Mouse (Mus musculus): Measurements from ENCODE around the gene Noc3l. TPM values are rescaled to one million over a fixed set of nuclear protein-coding genes. Genes with fewer than 3 reads are reported as not detected.
A peak's percentile ranks its signal among the peaks of the same experiment; 100 is the strongest.

The Noc3l gene
- 4.7 and 4.8 TPM in 2 replicates for polyA plus RNA-seq (2015; fragmentation: Nextera tagmentation; extraction: Ambion mirVana)

DNA sequence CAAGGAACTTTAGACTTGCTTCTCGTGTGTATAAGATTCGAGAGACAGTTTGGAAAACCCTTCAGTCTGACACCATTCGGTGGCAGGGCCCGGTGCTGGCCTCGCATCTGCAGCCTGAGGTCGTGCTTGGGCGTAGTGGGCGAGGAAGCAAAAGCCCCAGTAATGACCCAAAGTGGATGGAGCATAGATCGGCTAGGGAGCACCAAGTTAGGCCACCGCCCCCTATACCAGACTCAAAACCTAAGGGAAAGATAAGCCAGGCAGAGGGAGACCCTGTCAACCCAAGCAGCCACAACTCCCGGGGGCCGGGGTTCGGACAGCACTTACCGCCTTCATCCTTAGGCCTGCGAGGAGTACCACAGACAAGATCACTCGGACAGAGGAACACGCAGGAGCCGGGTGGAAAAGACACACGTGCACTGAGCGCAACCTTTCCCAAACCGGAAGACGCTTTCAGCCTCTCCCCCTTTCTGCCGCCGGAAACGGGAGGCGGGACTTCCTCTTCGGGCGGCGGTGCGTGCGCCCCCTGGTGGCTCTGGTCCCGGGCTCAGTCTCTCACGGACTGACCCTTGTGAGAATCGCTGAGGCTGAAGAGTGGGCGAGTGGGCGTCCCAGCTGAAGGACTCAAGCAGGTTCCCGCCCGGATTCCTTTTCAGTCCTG lies at the start of gene Noc3l:
Gene Noc3l (minus strand): TSS at position 472 of the 661 bp plus-strand sequence.
- WGBS: under 1% methylated on average over 38 of the region's 38 CpGs
- Histone ChIP-seq H3K4me2 (ENCODE audit: low read length) (peak within 1 kb of the TSS; percentile 81), H3K27ac (peak within 1 kb of the TSS; percentile 13; the same call in 1 of the 2 replicates)

DNA sequence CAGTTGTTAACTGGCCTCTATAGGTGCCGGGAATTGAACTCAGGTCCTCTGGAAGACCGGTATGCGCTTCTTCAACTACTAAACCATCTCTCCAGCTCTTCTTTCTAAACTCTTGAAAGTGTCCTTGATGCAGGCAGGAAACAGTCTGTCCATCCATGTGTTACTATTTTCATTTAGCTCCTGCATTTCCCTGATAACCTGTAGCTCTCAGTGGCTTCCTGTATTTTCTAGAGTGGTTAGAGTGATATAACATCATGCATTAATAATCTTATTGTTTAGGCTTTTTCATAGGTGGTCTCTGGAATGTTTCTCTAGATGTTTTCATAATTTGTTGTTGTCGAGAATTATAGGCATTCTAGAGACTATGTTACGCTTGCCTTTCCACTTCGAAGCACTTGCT lies 43.5 kb upstream of the Noc3l start:
- no peak overlapping the region for H3K9ac ChIP-seq (ENCODE audit: low read depth, low read length)
- no peak for ATAC-seq (replicated peaks; ENCODE audit: low FRiP score, low read depth)

More for the DNA sequence above, at the start of gene Noc3l:
- H3K9ac ChIP-seq (ENCODE audit: low read depth, low read length): peak within 1 kb of the TSS; percentile 71
- peak; percentile 94 for ATAC-seq (replicated peaks; ENCODE audit: low FRiP score, low read depth)
- H3K9me3 ChIP-seq (replicated peaks; ENCODE audit: low read length): no peaks in the 10 kb centered on the region
- peak within 1 kb of the TSS; percentile 71 for H3K4me3 ChIP-seq (replicated peaks; ENCODE audit: low read depth, low read length)
- TF ChIP-seq CTCF (IDR thresholded peaks at IDR 0.05; ENCODE audit: low read depth): peak; percentile 99
- peaks cover 13% of the 10 kb centered on the region for H3K36me3 ChIP-seq (ENCODE audit: insufficient read depth, low read length)
- no peaks in the 10 kb centered on the region for H3K4me1 ChIP-seq (replicated peaks; ENCODE audit: insufficient read depth, low read length)
- no peaks in the 10 kb centered on the region for H3K27me3 ChIP-seq (ENCODE audit: insufficient read depth, low read length)
- peak; percentile 94 for DNase-seq (ENCODE audit: low spot score)

DNA sequence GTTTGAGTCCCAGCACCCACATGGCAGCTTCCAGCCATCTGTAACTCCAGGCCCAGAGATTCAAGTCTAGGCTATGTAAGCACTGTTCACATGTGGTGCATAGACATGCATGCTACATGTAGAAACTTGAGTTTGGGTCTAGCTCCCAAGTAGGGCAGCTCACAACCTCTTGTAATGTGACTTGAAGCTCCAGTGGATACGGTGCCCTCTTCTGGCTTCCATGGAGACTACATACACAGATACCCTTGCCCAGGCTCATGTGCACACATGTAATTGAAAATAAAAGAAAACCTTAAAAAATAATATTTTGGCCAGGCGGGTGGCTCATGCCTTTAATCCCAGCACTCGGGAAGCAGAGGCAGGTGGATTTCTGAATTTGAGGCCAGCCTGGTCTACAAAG lies 39.2 kb upstream of the Noc3l start:
- 95% methylated on average over 3 of the region's 3 CpGs for WGBS
- no peak for ATAC-seq (replicated peaks; ENCODE audit: low FRiP score, low read depth)
- TF ChIP-seq CTCF (IDR thresholded peaks at IDR 0.05; ENCODE audit: low read depth): 0 out of 2 replicates have a peak, but pooled peaks have one; percentile 4
- no peak overlapping the region for H3K4me2 ChIP-seq (ENCODE audit: low read length)
- no peaks in the 10 kb centered on the region for H3K27me3 ChIP-seq (ENCODE audit: insufficient read depth, low read length)
- H3K4me3 ChIP-seq (replicated peaks; ENCODE audit: low read depth, low read length): no peak overlapping the region
- no peak overlapping the region for H3K9ac ChIP-seq (ENCODE audit: low read depth, low read length)
- H3K36me3 ChIP-seq (ENCODE audit: insufficient read depth, low read length): 0 out of 2 replicates have a peak, but pooled peaks cover 2% of the 10 kb centered on the region
- H3K9me3 ChIP-seq (replicated peaks; ENCODE audit: low read length): no peaks in the 10 kb centered on the region
- no peak overlapping the region for H3K27ac ChIP-seq
- no peaks in the 10 kb centered on the region for H3K4me1 ChIP-seq (replicated peaks; ENCODE audit: insufficient read depth, low read length)
- DNase-seq (ENCODE audit: low spot score): no peak

More for the DNA sequence above, 43.5 kb upstream of the Noc3l start:
- no peaks in the 10 kb centered on the region for H3K9me3 ChIP-seq (replicated peaks; ENCODE audit: low read length)
- H3K4me1 ChIP-seq (replicated peaks; ENCODE audit: insufficient read depth, low read length): no peaks in the 10 kb centered on the region
- no peak overlapping the region for H3K4me2 ChIP-seq (ENCODE audit: low read length)
- 89% methylated on average over 6 of the region's 6 CpGs for WGBS
- 0 out of 2 replicates have a peak, but pooled peaks cover 2% of the 10 kb centered on the region for H3K36me3 ChIP-seq (ENCODE audit: insufficient read depth, low read length)
- DNase-seq (ENCODE audit: low spot score): no peak
- no peak for TF ChIP-seq CTCF (IDR thresholded peaks at IDR 0.05; ENCODE audit: low read depth)
- H3K4me3 ChIP-seq (replicated peaks; ENCODE audit: low read depth, low read length): no peak overlapping the region
- H3K27ac ChIP-seq: no peak overlapping the region
- no peaks in the 10 kb centered on the region for H3K27me3 ChIP-seq (ENCODE audit: insufficient read depth, low read length)

DNA sequence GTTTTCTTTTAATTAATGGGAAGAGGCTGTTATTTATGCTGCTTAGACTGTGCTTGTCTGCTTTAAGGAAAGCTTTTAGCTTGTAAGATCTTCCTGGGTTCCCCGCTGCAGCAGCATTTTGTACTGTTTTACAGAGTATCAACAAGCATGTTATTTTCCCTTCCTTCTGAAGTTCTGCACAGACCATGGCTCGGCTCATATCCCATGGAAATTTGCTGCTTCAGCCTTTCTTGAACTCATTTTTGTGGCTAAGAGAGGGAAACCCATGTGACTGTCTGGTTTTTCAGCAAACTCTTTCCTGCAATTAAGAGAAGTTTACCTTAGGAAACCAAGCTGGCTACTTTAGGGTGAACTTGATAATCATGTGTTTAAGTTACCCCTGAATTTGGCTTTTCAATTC lies 27.3 kb upstream of the Noc3l start:
- no peak for ATAC-seq (replicated peaks; ENCODE audit: low FRiP score, low read depth)
- no peaks in the 10 kb centered on the region for H3K4me1 ChIP-seq (replicated peaks; ENCODE audit: insufficient read depth, low read length)
- H3K9me3 ChIP-seq (replicated peaks; ENCODE audit: low read length): no peaks in the 10 kb centered on the region
- peak; percentile 14 for DNase-seq (ENCODE audit: low spot score)
- no peak overlapping the region for H3K4me2 ChIP-seq (ENCODE audit: low read length)
- H3K4me3 ChIP-seq (replicated peaks; ENCODE audit: low read depth, low read length): no peak overlapping the region
- no peak overlapping the region for H3K9ac ChIP-seq (ENCODE audit: low read depth, low read length)
- TF ChIP-seq CTCF (IDR thresholded peaks at IDR 0.05; ENCODE audit: low read depth): no peak
- H3K27me3 ChIP-seq (ENCODE audit: insufficient read depth, low read length): no peaks in the 10 kb centered on the region
- no peak overlapping the region for H3K27ac ChIP-seq
- no peaks in the 10 kb centered on the region for H3K36me3 ChIP-seq (ENCODE audit: insufficient read depth, low read length)
- 64% methylated on average over 2 of the region's 2 CpGs for WGBS

DNA sequence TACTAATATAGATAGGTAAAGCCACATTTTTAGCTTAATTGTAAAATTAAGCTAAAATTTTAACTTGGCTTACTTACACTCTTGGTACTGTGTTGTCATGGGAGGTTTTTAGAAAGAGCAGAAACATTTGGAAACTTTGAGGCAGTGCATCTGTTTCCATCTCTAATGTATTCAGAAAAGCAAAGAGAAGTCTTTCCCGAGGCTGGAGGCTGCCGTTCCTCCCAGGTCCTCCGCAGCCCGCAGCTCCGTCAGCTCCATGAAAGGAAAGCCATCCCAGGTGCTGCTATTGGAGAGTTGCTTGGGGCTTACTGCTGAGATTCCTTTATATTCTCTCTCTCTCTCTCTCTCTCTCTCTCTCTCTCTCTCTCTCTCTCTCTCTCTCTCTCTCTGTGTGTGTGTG lies 25.8 kb upstream of the Noc3l start:
- no peaks in the 10 kb centered on the region for H3K4me1 ChIP-seq (replicated peaks; ENCODE audit: insufficient read depth, low read length)
- TF ChIP-seq CTCF (IDR thresholded peaks at IDR 0.05; ENCODE audit: low read depth): no peak
- no peak overlapping the region for H3K4me3 ChIP-seq (replicated peaks; ENCODE audit: low read depth, low read length)
- no peaks in the 10 kb centered on the region for H3K9me3 ChIP-seq (replicated peaks; ENCODE audit: low read length)
- WGBS: 81% methylated on average over 5 of the region's 5 CpGs
- H3K36me3 ChIP-seq (ENCODE audit: insufficient read depth, low read length): no peaks in the 10 kb centered on the region
- no peak for ATAC-seq (replicated peaks; ENCODE audit: low FRiP score, low read depth)
- no peaks in the 10 kb centered on the region for H3K27me3 ChIP-seq (ENCODE audit: insufficient read depth, low read length)
- H3K9ac ChIP-seq (ENCODE audit: low read depth, low read length): no peak overlapping the region
- no peak for DNase-seq (ENCODE audit: low spot score)
- no peak overlapping the region for H3K27ac ChIP-seq
- no peak overlapping the region for H3K4me2 ChIP-seq (ENCODE audit: low read length)

DNA sequence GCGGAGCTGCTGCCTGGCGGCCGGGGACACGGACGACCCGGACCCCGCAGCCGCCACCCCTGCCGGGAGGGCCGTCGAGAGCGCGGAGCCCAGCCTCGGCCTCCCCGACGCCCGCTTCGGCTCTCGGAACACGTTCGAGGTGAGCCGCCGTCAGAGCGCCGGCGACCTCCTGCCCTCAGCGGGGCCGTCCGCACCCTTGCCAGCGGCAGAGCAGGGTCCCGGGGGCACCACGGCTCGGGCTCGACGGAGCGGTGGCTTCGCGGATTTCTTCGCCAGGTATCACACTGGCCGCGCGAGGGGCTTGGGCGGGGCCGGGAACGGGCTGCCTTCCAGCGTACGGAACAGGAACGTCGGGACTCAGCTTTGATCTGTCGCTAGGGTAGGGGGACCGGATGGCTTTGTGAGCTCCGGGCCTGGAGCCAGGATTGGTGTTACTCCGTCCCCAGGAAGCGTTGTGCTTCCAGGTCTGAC lies 18.2 kb upstream of the Noc3l start:
- Histone ChIP-seq H3K4me2 (ENCODE audit: low read length) (peak overlapping the region; percentile 68), H3K4me3 (replicated peaks; ENCODE audit: low read depth, low read length) (peak overlapping the region; percentile 78), H3K27me3 (ENCODE audit: insufficient read depth, low read length) (no peaks in the 10 kb centered on the region), H3K4me1 (replicated peaks; ENCODE audit: insufficient read depth, low read length) (no peaks in the 10 kb centered on the region; the same call in 1 of the 2 replicates), H3K9ac (ENCODE audit: low read depth, low read length) (peak overlapping the region; percentile 83), H3K27ac (peak overlapping the region; percentile 92), H3K36me3 (ENCODE audit: insufficient read depth, low read length) (no peaks in the 10 kb centered on the region), H3K9me3 (replicated peaks; ENCODE audit: low read length) (no peaks in the 10 kb centered on the region)
- 0% methylated on average over 54 of the region's 54 CpGs for WGBS
- no peak for TF ChIP-seq CTCF (IDR thresholded peaks at IDR 0.05; ENCODE audit: low read depth)
- peak; percentile 78 for DNase-seq (ENCODE audit: low spot score)
- ATAC-seq (replicated peaks; ENCODE audit: low FRiP score, low read depth): peak; percentile 70
